Mouse (Mus musculus) thymus, adult 2 months (tissue): ENCODE measurements around the gene Mrpl50. TPM values are rescaled to one million over a fixed set of nuclear protein-coding genes. Genes with fewer than 3 reads are reported as not detected.
A peak's percentile ranks its signal among the peaks of the same experiment; 100 is the strongest.
"Not testable (repeated sequence)": the region's sequence is repeated elsewhere in the genome, so short reads cannot be mapped to it uniquely, and the experiment has no call there.

Experiments
- DNase-seq: peaks from one replicate; pipeline ENCODE4 v3.0.0; 2021
- H3K27ac ChIP-seq: fragments of 200-500 bp; 2 replicates; pipeline ENCODE4 v1.5.1; 2012; ENCODE audit warnings: low read length, control low read depth; ENCODE audit not compliant: control insufficient read depth, insufficient read depth
- H3K27me3 ChIP-seq: fragments of 200-500 bp; 2 replicates; pipeline ENCODE4 v1.6.1; 2012; ENCODE audit warnings: mild to moderate bottlenecking, low read length, moderate library complexity, mixed read lengths; ENCODE audit not compliant: control insufficient read depth, insufficient read depth
- H3K36me3 ChIP-seq: fragments of 200-500 bp; 2 replicates; pipeline ENCODE4 v1.6.1; 2012; ENCODE audit warnings: mild to moderate bottlenecking, low read length, moderate library complexity; ENCODE audit not compliant: control insufficient read depth, insufficient read depth
- H3K4me1 ChIP-seq: fragments of 200-500 bp; replicated peaks from 2 replicates; pipeline ENCODE4 v1.6.1; 2012; ENCODE audit warnings: low read length; ENCODE audit not compliant: control insufficient read depth, insufficient read depth
- H3K4me3 ChIP-seq: fragments of 200-500 bp; 2 replicates; pipeline ENCODE4 v1.5.1; 2012; ENCODE audit warnings: mild to moderate bottlenecking, low read length, control low read depth, moderate library complexity; ENCODE audit not compliant: control insufficient read depth, insufficient read depth
- CTCF ChIP-seq: fragments of 200-500 bp; IDR thresholded peaks from 2 replicates; pipeline ENCODE4 v1.5.1; 2012; ENCODE audit warnings: mild to moderate bottlenecking, control low read depth, low read length, moderate library complexity, borderline replicate concordance; ENCODE audit not compliant: control insufficient read depth, poor library complexity, insufficient read depth; ENCODE audit errors: extremely low read depth
- POLR2A ChIP-seq: fragments of 200-500 bp; IDR thresholded peaks from 2 replicates; pipeline ENCODE4 v1.6.1; 2012; ENCODE audit warnings: mild to moderate bottlenecking, low read length, control low read depth, moderate library complexity; ENCODE audit not compliant: control insufficient read depth, poor library complexity, insufficient read depth; ENCODE audit errors: extremely low read depth
- WGBS: fragments of 180-500 bp; shearing (Covaris S2); methylation state at CpG from one replicate; pipeline ENCODE4 v1.1.7; 2018; 5-methylcytosine and 5-hydroxymethylcytosine counted together
- polyA plus RNA-seq: library from polyadenylated mRNA; depleted of rRNA; stranded (reverse); fragments of >200 nt; gene quantifications from 2 replicates; pipeline ENCODE4 v1.2.3, GENCODE M21; 2012

Gene Mrpl50
- polyA plus RNA-seq, 1 experiment: 4.2 TPM

DNA sequence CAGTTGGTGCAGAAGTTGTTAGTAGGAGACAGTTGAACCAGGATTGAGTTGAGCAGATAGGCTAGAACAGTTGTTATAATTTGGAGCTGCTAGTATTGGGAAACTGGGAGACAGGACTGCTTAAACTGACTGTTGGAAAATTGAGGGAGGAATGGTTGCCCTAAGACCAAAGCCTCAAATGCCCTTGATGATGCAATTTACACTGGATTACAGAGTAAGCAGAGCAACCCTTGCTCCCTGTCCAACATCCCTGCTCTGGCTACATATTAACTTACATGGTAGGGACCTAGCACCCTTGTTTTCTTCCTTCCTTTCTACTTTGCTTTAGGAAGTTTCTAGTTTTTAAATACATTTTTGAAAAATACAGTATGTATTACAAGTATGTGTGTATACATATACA, 35.5 kb downstream of the Mrpl50 start:
- Histone ChIP-seq H3K4me1 (no peaks in the 10 kb centered on the region), H3K4me3 (no peak overlapping the region), H3K27me3 (no peaks in the 10 kb centered on the region), H3K27ac (no peak overlapping the region), H3K36me3 (no peaks in the 10 kb centered on the region)
- TF ChIP-seq CTCF: no peak
- no peak for TF ChIP-seq POLR2A
- no peak for DNase-seq

DNA sequence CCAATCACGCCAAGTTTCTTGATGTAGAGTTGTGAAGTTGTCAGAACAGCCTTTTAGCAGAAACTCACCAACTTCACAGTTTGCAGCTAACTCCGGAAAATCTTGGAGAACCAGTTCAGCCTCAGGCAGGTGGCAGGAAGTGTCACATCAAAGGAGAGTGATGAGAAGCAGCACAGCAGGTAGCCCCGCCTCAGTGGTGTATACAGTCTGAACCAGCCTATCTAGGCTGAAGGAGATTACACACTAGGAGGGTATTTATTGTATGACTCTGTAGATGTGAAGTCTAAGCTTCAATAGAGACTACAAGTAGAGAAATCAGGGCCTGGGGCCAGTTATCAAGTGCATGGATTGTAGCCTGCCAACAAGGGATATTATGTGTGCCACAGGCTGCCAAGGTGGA, 40.0 kb downstream of the Mrpl50 start:
- Histone ChIP-seq H3K36me3 (no peaks in the 10 kb centered on the region), H3K27me3 (no peaks in the 10 kb centered on the region), H3K4me3 (no peak overlapping the region), H3K4me1 (no peaks in the 10 kb centered on the region), H3K27ac (no peak overlapping the region)
- TF ChIP-seq CTCF (no peak), POLR2A (no peak)
- WGBS: 74% methylated on average over 3 of the region's 3 CpGs
- DNase-seq: peak; percentile 6

DNA sequence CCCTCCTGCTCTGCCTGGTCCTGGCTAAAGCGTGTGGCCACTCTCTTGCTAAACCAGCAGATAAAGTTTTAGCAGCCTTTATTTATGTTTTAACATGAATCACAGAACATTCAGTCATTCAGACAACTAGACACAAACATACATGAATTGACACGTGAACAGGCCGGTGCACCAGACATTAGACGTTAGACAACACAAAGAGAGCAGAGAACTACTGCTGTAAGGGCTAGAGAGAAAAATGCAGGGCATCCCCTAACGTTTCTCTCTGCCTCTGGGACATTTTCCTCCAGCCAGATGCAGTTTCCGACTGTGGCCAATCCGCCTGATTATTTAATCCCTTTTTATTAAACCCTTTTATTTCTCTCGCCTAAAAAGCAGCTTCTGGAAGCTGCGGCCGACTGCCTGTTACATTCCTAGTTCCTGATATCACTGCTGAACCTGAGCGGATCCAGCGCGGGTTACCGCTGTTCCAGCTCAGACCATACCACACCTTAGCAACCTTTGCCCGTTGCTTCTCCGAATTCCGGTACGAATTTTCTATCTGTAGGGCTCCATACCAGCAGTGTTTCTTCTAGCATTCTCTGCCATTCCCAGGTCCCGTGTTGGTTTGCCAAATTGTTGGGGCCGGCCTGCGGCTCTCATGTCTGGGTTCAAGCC, 40.7 kb downstream of the Mrpl50 start:
- no peak for DNase-seq
- TF ChIP-seq CTCF (no peak), POLR2A (no peak)
- H3K27me3 ChIP-seq: no peaks in the 10 kb centered on the region
- no peaks in the 10 kb centered on the region for H3K4me1 ChIP-seq
- no peak overlapping the region for H3K4me3 ChIP-seq
- 72% methylated on average over 21 of the region's 21 CpGs for WGBS
- H3K27ac ChIP-seq: no peak overlapping the region; the same call in 1 of the 2 replicates
- H3K36me3 ChIP-seq: no peaks in the 10 kb centered on the region

GRCm38 (mm10) chr4:49479035-49479434, 41.9 kb downstream of the Mrpl50 start:
- H3K36me3 ChIP-seq, H3K27ac ChIP-seq, H3K4me3 ChIP-seq, H3K27me3 ChIP-seq, DNase-seq, H3K4me1 ChIP-seq: not testable (repeated sequence)
- WGBS: 67% methylated on average over 2 of the region's 2 CpGs

DNA sequence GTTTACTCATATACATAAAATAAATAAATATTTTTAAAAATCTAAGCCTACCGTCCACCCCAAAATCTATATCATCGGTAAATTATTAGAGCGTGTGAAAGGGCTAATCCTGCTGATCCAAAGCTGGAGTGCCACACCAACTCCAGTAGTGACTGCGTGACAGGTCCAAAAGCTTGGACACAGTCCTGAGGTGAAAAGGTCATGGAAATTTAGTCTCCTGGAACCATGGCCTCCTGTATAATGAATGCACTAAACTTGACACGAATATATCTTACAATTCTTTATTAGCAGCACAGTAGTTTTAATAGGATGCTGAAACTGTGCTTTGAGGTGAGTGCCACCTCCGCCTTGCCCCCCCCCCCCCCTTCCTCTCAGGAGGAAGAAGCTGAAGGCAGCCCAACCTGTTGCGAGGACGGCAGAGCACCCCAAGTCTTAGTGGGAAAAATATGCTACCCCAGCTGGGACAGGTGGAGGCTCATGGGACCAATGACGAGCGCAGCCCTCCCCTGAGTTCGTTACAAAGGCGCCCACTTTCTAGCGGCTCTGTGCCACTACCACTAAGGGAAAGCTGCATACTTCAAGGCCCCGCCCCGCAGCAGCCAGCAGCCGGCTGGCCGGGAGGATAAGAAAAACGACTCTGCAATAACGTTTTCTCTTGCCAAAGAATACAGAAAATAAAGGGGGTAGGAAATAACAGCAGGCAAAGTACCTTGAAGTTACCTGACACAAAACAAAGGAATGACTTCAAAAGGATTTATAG, 42.6 kb downstream of the Mrpl50 start:
- 26% methylated on average over 19 of the region's 19 CpGs for WGBS
- no peak overlapping the region for H3K27ac ChIP-seq
- DNase-seq: peak; percentile 20

DNA sequence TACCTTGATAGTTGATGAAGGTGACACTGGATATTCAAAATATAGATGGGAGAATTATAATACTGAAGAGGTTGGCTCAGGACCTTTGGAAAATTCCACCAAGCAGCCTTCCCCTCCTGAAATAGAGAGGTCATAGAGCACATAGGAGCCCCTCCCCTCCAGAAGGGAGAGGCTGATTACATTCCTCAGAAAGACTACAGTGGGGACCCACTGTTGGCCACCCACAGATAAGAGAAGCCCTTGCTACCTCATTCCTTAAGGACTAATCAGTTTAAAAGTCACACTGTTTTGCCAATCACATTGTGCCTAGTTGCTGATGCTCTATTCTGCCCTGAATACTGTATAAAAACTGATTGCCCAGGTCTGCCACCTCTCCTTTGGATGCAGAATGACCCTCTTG, 46.3 kb downstream of the Mrpl50 start:
- H3K4me1 ChIP-seq: no peaks in the 10 kb centered on the region
- no peak for DNase-seq
- no peak overlapping the region for H3K27ac ChIP-seq
- TF ChIP-seq POLR2A (no peak), CTCF (no peak)
- no peak overlapping the region for H3K4me3 ChIP-seq
- H3K27me3 ChIP-seq: no peaks in the 10 kb centered on the region
- H3K36me3 ChIP-seq: no peaks in the 10 kb centered on the region

More for the DNA sequence above, 42.6 kb downstream of the Mrpl50 start:
- H3K36me3 ChIP-seq: no peaks in the 10 kb centered on the region
- H3K27me3 ChIP-seq: no peaks in the 10 kb centered on the region
- no peak overlapping the region for H3K4me3 ChIP-seq
- H3K4me1 ChIP-seq: no peaks in the 10 kb centered on the region
- TF ChIP-seq CTCF (no peak), POLR2A (no peak)
